Mouse (Mus musculus) spleen, postnatal 10 days (tissue): ENCODE measurements around the gene Pigb.
"Not testable (repeated sequence)": the region's sequence is repeated elsewhere in the genome, so short reads cannot be mapped to it uniquely, and the experiment has no call there.

Experiments used
- DNase-seq, 2 experiments: peaks; one replicate each; pipeline ENCODE4 v3.0.0; 2021 to 2022; ENCODE audit warnings: low spot score in 2 of 2

The Pigb gene

DNA sequence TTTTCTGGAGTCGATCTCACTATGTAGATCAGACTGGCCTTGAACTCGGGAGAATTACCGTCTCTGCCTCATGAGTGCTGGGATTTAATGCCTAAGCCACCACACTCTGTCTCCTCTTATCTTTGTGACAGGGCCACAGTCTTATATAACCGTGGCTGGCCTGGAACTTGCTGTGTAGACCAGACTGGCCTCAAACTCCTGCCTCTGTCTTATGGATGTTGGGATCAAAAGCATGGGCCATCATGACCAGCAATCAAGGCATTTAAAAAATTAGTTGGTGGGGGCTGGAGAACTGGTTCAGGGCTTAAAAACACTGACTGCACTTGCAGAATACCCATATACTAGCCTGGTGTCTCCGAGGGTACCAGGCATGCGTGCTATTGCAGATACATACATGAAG is at the start of gene Pigb:
Pigb (minus strand) TSS at position 299 of the 400 bp plus-strand sequence.
- peak in 1 of 2 experiments; percentile 15 for DNase-seq

GRCm38 (mm10) chr9:73089222-73089920 is 49.2 kb upstream of the Pigb start:
- peak in 1 of 2 experiments; percentile 51 for DNase-seq

- DNase-seq: no peak
Measured at GRCm38 (mm10) chr9:73087581-73087980, 47.4 kb upstream of the Pigb start.

GRCm38 (mm10) chr9:73087121-73087520 is 46.9 kb upstream of the Pigb start:
- DNase-seq: no peak

DNA sequence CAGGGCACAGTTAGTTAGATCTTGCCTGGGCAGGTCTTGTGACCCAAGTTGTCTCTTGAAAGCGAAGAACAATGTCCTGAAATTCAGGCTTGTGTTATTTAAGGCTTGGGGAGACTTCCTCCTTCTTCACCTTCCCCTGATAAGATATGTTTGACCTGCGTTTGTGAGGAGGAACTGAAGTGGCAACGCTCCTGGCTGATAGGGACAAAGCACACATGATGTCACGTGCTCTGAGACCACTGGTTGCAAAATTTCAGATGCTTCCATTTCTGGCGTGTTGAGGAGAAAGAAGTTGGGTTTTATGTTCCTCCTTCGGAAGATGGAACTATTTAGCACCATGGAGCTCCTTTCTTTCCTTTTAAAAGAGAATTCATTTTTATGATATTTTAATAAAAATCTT is 45.7 kb upstream of the Pigb start:
- DNase-seq: no peak

DNA sequence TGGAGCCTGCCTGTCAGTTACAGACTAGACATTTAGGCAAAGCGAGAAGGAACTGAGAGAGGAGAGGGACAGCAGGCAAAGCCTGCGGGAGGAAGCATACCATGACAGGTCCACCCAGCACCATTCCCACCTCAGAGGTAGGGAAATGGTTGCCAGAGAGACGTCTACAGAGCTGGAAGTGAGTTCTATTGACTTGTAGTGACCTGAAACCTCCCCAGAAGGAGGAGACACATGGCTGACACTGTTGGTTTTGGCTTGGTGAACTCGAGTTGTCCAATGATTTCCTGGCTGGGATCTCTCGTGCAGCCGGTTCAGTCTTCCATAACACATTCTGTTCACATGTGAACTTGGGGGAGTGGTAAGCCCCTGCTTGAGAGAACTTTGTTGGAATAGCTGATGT is 43.8 kb upstream of the Pigb start:
- DNase-seq: no peak

- DNase-seq: no peak
Measured at GRCm38 (mm10) chr9:73082291-73083000, 42.3 kb upstream of the Pigb start.

DNA sequence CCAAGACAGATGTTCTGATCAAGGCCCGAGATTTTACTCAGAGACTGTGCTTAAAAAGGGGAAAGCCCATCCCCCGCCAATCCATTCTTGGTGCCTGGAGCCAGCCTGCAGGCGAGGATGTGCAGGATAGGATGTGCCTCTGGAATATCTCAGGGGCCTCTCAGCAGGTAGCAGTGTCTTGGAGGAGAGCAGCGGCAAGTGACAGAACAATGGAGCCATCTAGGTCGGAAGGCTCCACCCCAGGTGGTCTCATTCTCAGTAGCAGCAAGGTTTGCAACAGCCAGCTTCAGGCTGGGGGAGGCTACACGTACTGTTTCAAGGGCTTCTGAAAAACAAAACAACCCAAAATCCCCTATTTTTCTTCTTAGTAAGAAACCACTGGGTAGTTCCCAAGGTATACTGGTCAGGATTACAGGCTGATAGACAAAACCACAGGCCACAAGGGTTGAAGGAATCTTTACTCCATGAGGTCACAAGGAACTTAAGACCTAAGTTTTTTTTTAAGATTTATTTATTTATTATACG is 39.7 kb upstream of the Pigb start:
- no peak for DNase-seq

- DNase-seq: not testable (repeated sequence)
Measured at GRCm38 (mm10) chr9:73079349-73079748, 39.2 kb upstream of the Pigb start.

DNA sequence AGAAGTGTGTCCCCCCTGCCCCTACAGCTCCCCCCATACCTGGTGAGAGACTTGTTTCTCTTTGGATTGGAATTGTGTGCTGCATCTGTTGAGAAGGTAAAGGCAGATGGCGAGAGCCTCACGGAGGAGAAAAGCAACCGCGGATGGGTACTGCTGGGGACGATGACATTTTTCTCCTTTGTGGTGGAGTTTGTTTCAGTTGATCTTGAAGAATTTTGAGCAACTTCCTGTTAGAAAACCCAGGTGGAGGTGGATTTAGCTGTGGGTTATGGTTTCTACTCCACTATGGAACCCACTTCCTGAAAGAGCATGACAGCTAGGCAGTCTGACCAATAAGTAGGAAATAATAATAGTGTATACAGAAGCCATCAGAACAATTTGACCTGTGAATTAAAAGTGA is 33.0 kb upstream of the Pigb start:
- DNase-seq: no peak

DNA sequence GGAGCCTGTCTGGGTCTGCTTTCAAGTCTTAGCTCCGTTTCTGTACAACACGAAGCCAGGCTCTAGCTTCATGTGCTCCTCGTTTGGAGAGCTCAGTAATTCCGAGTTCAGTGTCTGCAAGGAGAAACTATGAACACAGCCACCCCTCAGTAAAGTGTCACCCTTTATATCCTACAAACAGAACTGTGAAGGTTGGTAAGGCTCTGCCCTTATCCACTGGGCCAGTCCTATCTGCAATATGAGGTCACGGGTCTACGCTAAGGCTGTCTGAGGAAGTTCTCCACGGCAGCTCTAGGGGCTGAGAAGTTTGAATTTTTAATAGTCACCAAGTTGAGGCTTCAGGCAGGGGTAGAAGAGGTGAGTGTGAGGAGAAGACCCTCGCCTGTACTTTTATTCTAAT is 32.2 kb upstream of the Pigb start:
- no peak for DNase-seq

GRCm38 (mm10) chr9:73070971-73071659 is 30.9 kb upstream of the Pigb start:
- DNase-seq: no peak

DNA sequence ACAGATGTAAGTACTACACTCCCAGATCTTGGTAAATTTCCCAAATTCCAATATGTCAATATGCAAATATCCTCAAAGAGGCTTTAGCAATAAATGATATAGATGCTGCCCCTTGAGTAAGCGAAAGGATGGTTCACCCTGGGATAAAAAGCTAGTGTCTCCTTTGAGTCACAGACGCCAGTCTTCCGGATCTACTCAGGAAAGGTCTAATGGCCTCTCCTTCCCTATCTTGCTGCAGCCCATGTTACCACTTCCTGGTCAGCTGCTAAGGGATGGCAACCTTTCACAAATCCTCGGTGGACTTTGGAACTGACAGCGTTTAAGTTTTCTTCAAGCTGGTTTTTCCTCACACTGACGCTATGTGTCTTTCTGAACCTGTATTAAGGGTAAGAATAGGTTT is 28.5 kb upstream of the Pigb start:
- DNase-seq: no peak

DNA sequence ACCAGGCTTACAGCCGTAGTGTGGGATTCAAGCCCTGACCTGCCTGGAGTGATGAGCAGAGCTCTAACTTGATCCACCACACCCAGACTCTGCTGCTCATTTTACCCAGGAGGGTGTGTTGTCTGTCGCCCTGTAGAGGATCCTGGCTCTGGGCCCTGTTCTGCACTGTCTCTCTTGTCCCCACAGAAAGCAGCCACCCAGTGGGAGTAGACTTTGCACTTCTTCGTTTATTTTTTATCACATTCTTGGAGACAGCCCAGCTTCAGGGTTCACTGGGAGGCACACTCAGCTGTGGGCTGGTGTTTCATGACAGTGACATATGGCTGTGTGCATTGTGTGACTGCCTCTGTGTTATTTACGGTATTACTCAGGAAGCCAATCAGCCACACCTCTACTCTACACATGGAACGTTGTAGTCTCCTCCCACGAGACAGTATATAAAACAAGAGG is 28.1 kb upstream of the Pigb start:
- no peak for DNase-seq

DNA sequence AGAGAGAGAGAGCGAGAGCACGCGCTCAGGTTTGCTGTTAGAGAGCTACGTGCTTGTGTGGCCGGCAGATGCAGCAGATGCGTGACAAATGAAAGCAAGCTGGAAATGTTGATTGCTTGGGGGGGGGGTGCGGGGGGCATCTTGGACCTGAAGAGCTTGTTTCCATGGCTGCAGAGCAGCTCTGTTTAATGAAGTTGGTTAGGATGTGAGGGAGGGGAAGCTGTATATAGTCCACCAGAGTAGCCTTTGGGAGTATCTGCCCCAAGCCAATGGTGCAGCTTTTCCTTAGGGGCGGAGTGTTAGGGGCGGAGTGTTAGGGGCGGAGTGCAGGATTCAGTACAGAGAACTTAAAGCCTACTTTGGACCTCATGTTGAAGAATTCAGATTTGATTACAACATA is 26.9 kb upstream of the Pigb start:
- DNase-seq: no peak

GRCm38 (mm10) chr9:73063621-73064290 is 23.6 kb upstream of the Pigb start:
- DNase-seq: no peak

- no peak for DNase-seq
Measured at GRCm38 (mm10) chr9:73059224-73059623, 19.0 kb upstream of the Pigb start.

DNA sequence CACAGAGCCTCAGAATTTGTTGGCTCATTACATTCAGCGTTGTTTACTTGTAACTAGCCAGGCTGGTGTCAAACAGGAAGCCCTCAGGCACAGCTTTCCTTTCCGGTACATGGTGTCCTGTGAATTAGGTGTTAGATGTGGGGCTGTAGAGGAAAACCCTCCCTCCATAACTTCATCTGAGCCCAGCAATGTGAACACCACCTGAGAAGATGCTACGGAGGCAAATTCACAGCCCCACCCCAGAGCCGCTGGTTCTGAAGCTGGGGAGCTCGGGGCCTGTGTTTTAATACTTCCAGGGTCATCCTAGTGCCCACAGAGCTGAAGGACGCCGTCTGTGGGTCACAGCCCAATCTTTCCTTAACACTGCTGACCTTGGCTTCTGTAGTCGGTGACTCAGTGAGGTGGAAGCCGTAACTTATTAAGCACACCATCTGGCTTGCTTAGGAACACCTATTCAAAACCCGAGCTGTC is 15.3 kb upstream of the Pigb start:
- DNase-seq: no peak

DNA sequence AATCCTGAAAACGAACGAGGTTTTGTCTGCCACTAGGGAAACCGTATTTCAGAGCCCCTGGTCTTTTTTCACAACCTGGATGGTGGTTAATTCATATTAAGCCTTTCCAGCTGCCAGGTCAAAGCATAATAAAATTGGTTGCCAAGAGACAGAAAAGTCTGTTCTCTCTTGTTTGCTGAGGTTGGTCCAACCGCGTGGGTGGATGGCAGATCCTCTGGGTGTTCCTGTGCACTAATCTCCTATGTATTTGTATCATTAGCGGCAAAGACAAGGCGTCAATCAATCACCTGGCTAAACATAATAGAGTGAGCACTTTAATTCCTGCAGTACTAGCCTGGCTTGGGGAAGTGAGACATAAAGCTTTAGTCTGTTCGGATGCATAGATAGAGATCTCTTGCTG is 10.4 kb upstream of the Pigb start:
- DNase-seq: no peak

DNA sequence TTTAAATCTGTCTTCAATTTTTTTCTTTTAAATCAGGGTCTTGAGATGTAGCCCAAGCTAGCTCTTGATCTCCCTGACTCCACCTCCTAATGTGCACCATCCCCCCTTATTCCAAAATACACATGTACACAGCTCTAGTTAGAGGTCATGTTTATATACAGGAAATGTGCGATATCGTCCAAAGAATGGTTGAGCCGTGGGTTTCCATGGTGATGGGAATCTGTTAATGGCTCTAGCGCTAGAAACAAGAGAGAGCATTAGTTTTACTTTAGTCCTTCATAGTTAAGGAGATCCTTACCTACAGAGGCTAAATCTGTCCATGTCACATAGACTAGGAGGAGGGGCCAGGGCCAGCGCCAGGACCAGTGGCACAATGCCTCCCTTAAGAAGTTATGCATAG is 9.7 kb upstream of the Pigb start:
- DNase-seq: no peak

DNA sequence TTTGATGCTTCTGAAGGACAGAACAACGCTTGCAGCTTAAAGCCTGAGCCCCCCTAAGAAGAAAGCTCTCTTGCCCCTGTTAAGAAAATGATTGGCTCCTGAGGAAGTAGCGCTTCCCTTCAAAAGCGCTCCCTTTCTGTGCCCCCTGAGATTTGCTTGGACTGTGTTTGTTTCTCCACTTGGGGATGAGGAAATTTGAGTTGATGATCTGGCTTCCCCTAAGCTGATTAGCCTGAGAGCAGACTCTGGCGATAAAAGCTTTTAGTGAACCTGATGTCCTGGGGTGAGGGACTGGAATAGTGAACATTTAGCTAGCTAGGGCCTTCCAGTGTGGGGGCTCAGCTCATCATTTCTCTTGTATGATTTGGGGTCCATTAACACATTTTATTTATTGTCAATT is 8.7 kb upstream of the Pigb start:
- no peak for DNase-seq

GRCm38 (mm10) chr9:73047906-73048305 is 7.7 kb upstream of the Pigb start:
- DNase-seq: no peak
